Mouse (Mus musculus): ENCODE data around the gene Kbtbd8.

Kbtbd8 gene

GRCm38 (mm10) chr6:95169411-95169810, 52.4 kb downstream of the Kbtbd8 start:
- in situ Hi-C loops (cut with MboI, MseI): no loop called here

- in situ Hi-C loops (cut with MboI, MseI): no loop called here
These were observed 57.5 kb downstream of the Kbtbd8 start for GRCm38 (mm10) chr6:95174311-95175143.
